Mouse (Mus musculus) cortical plate, adult 2 months (tissue): ENCODE results near the gene Prrt1.

Source experiments
- CTCF ChIP-seq: fragments of 200-500 bp; IDR thresholded peaks from 2 replicates; pipeline ENCODE4 v1.5.1; 2011; ENCODE audit warnings: mild to moderate bottlenecking, control low read depth, low read length; ENCODE audit not compliant: insufficient read depth; ENCODE audit errors: extremely low read depth
- POLR2A ChIP-seq: fragments of 200-500 bp; IDR thresholded peaks from 2 replicates; pipeline ENCODE4 v1.6.1; 2011; ENCODE audit warnings: mild to moderate bottlenecking, low read length, control low read depth; ENCODE audit not compliant: insufficient read depth; ENCODE audit errors: extremely low read depth

GRCm38 (mm10) chr17:34630761-34631301 lies 1.5 kb downstream of the Prrt1 start:
- TF ChIP-seq CTCF (no peak), POLR2A (no peak)
